Mouse (Mus musculus) forebrain, postnatal 0 days (tissue): ENCODE data around the gene 9430015G10Rik. TPM values are rescaled to one million over a fixed set of nuclear protein-coding genes. Genes with fewer than 3 reads are reported as not detected.

Source experiments
- ATAC-seq: fragments of 200-750 bp; cut with Nextera tagmentation; 2 replicates; pipeline ENCODE4 v1.8.0; 2017; ENCODE audit warnings: mild to moderate bottlenecking, moderate library complexity
- DNase-seq: peaks from one replicate; pipeline ENCODE4 v3.0.0-alpha.2; 2015
- H3K27ac ChIP-seq: fragments of 300-500 bp; sonication (generic); 2 replicates; pipeline ENCODE4 v1.5.1; 2014; ENCODE audit warnings: low read depth, mild to moderate bottlenecking, antibody characterized with exemption, low read length, moderate library complexity, mixed read lengths
- H3K27me3 ChIP-seq: fragments of 300-500 bp; sonication (generic); 2 replicates; pipeline ENCODE4 v1.6.1; 2014; ENCODE audit warnings: mild to moderate bottlenecking, low read length, mixed read lengths; ENCODE audit not compliant: insufficient read depth
- H3K36me3 ChIP-seq: fragments of 300-500 bp; sonication (generic); 2 replicates; pipeline ENCODE4 v1.6.1; 2014; ENCODE audit warnings: mild to moderate bottlenecking, moderate library complexity; ENCODE audit not compliant: insufficient read depth
- H3K4me1 ChIP-seq: fragments of 300-500 bp; sonication (generic); 2 replicates; pipeline ENCODE4 v1.6.1; 2014; ENCODE audit warnings: antibody characterized with exemption; ENCODE audit not compliant: insufficient read depth
- H3K4me2 ChIP-seq: fragments of 300-500 bp; sonication (generic); 2 replicates; pipeline ENCODE4 v1.6.1; 2014; ENCODE audit warnings: low read depth, mild to moderate bottlenecking, moderate library complexity
- H3K4me3 ChIP-seq: fragments of 300-500 bp; sonication (generic); 2 replicates; pipeline ENCODE4 v1.5.1; 2014; ENCODE audit warnings: low read depth, low read length, mixed read lengths
- H3K9ac ChIP-seq: fragments of 300-500 bp; sonication (generic); 2 replicates; pipeline ENCODE4 v1.6.1; 2014; ENCODE audit warnings: mild to moderate bottlenecking
- H3K9me3 ChIP-seq: fragments of 300-500 bp; sonication (generic); 2 replicates; pipeline ENCODE4 v1.6.1; 2016; ENCODE audit warnings: low read length
- CTCF ChIP-seq: sonication (generic); IDR thresholded peaks from 2 replicates; pipeline ENCODE4 v1.5.1; 2016; ENCODE audit warnings: antibody characterized with exemption, control low read depth, low read depth
- WGBS: fragments of 180-500 bp; shearing (Covaris S2); extraction: QIAGEN DNeasy Blood & Tissue Kit; methylation state at CpG from one replicate; pipeline ENCODE4 v1.1.7; 2014; 5-methylcytosine and 5-hydroxymethylcytosine counted together
- polyA plus RNA-seq: library from polyadenylated mRNA; unstranded; fragments of >200 nt; fragmentation: Nextera tagmentation; extraction: Ambion mirVana; gene quantifications from 2 replicates; pipeline ENCODE4 v1.2.1, GENCODE M21; 2015
- total RNA-seq: library from RNA; depleted of rRNA; stranded (reverse); fragments of >200 nt; gene quantifications from 2 replicates; pipeline ENCODE4 v1.2.3, GENCODE M21; 2014

Gene 9430015G10Rik
- total and polyA plus RNA-seq, 2 experiments from 2014 or later, result 22.3 to 28.3 TPM

DNA sequence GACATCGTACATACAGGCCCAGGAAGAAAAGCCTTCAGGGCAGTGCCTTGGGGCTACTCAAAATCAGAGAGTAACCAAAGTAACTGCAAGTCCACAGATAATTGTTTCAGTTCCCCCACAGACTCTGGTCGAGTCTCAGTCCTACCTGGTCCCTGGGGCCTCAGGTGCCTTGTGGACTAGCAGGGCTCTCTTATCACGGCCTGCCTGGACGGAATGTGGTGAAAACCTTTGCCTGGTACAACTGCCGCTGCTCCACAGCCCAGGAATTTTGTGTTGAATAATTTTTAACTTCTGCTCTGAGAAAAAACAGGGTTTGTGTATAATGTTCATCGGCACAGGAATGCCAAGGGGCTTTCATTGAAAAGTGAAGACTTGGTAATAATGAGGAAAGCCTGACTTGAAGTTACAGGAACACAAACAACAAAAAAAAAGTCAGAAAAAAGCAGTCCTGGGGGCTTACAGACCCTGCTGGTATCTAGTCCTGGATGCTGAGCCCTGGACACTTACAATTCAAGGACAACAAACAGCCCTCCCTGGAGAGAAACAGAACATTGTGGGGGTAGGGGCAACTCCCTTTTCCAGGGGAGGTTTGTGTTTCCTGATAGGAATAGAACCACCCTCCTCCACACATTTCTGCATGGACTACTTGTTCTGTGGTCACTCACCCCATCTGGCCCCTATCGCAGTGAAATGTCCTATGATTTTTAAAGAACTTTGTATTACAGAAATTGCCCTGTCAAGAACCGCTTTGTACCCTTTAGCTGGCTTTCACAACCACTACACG, 25.5 kb upstream of the 9430015G10Rik start:
- WGBS, result 84% methylated on average over 9 of the region's 9 CpGs
- no peak for TF ChIP-seq CTCF
- ATAC-seq, result no peak

GRCm38 (mm10) chr4:156085256-156085655, 24.5 kb upstream of the 9430015G10Rik start:
- Histone ChIP-seq H3K9ac (no peak overlapping the region), H3K27ac (no peak overlapping the region), H3K4me2 (no peak overlapping the region), H3K27me3 (no peaks in the 10 kb centered on the region), H3K4me1 (no peaks in the 10 kb centered on the region), H3K9me3 (no peaks in the 10 kb centered on the region), H3K4me3 (no peak overlapping the region), H3K36me3 (no peaks in the 10 kb centered on the region)
- no peak for DNase-seq
- 81% methylated on average over 8 of the region's 8 CpGs for WGBS
- TF ChIP-seq CTCF, result no peak
- ATAC-seq, result no peak

More for the DNA sequence above, 25.5 kb upstream of the 9430015G10Rik start:
- Histone ChIP-seq H3K36me3 (no peaks in the 10 kb centered on the region), H3K9ac (no peak overlapping the region), H3K27ac (no peak overlapping the region), H3K4me1 (no peaks in the 10 kb centered on the region), H3K4me2 (no peak overlapping the region), H3K27me3 (no peaks in the 10 kb centered on the region), H3K9me3 (no peaks in the 10 kb centered on the region), H3K4me3 (no peak overlapping the region)
- DNase-seq, result no peak

DNA sequence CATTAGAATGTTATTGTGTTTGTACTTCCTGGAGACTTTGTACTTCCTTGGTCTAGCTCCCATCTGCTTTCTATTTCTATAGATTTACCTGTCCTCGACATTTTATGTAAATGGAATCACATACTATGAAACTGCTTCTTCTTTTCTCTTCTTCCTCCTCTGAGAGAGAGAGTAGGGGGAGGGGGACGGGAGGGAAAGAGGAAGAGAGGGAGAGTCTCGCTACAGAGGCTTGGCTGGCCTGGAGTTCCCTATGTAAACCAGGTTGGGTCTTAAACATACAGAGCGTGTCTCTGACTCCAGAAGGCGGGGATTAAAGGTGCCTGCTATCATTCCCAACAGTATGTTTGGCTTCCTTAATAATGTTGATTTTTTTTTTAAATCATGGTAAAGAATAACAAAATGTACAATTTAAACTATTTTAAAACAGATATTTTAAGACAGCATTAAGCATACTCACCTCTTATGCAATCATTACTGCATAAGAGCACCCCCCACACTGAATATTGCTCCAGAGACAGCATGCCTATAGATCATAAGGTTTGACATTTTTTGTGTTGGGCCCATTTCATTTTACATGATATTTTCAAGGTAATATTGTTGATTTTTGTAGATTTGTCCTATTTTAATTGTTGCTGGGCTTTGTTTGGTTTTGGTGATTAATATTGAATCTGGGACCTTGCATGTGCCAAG, 22.2 kb upstream of the 9430015G10Rik start:
- no peak for TF ChIP-seq CTCF
- Histone ChIP-seq H3K4me1 (no peaks in the 10 kb centered on the region), H3K4me3 (no peak overlapping the region), H3K9me3 (no peaks in the 10 kb centered on the region), H3K27ac (no peak overlapping the region), H3K9ac (no peak overlapping the region), H3K4me2 (no peak overlapping the region), H3K27me3 (no peaks in the 10 kb centered on the region), H3K36me3 (no peaks in the 10 kb centered on the region)
- WGBS, result 35% methylated on average over 5 of the region's 5 CpGs
- ATAC-seq, result no peak
- no peak for DNase-seq

GRCm38 (mm10) chr4:156091236-156091635, 18.5 kb upstream of the 9430015G10Rik start:
- no peak overlapping the region for H3K27ac ChIP-seq
- 67% methylated on average over 1 of the region's 1 CpGs for WGBS
- no peaks in the 10 kb centered on the region for H3K36me3 ChIP-seq
- no peak overlapping the region for H3K4me2 ChIP-seq
- H3K9ac ChIP-seq, result no peak overlapping the region
- ATAC-seq (no peak), DNase-seq (no peak)
- no peaks in the 10 kb centered on the region for H3K9me3 ChIP-seq
- H3K27me3 ChIP-seq, result no peaks in the 10 kb centered on the region
- TF ChIP-seq CTCF, result no peak
- no peak overlapping the region for H3K4me3 ChIP-seq
- no peaks in the 10 kb centered on the region for H3K4me1 ChIP-seq

- ATAC-seq, result no peak
- Histone ChIP-seq H3K4me2 (no peak overlapping the region), H3K27me3 (no peaks in the 10 kb centered on the region), H3K9ac (no peak overlapping the region), H3K4me3 (no peak overlapping the region), H3K9me3 (no peaks in the 10 kb centered on the region), H3K27ac (no peak overlapping the region), H3K4me1 (no peaks in the 10 kb centered on the region), H3K36me3 (no peaks in the 10 kb centered on the region)
- TF ChIP-seq CTCF, result no peak
- no peak for DNase-seq
- 83% methylated on average over 1 of the region's 1 CpGs for WGBS
Measured at GRCm38 (mm10) chr4:156092765-156093164, 17.0 kb upstream of the 9430015G10Rik start.

DNA sequence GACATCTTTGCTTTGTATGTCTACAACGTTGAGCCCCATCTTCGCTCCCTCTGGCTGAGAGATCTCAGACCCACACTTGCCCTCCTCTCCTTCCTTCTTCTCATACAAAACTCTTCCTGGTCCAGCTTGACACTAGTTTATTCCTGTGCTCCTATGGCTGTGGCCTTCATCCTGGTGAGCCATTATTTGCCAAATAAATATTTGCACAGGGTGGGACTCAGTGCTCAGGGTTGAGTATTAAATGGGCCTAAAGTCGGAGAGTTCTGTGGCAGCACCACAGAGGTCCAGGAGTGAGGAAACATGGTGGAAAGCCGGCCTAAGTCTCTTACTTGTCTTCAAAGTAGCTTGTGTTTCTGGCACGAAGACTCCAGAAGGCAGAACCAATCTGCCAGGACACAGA, 16.0 kb upstream of the 9430015G10Rik start:
- no peak for TF ChIP-seq CTCF
- Histone ChIP-seq H3K4me2 (no peak overlapping the region), H3K4me3 (no peak overlapping the region), H3K27me3 (no peaks in the 10 kb centered on the region), H3K9ac (no peak overlapping the region), H3K27ac (no peak overlapping the region), H3K9me3 (no peaks in the 10 kb centered on the region), H3K36me3 (no peaks in the 10 kb centered on the region), H3K4me1 (no peaks in the 10 kb centered on the region)
- no peak for ATAC-seq
- WGBS, result 88% methylated on average over 5 of the region's 5 CpGs
- DNase-seq, result no peak

DNA sequence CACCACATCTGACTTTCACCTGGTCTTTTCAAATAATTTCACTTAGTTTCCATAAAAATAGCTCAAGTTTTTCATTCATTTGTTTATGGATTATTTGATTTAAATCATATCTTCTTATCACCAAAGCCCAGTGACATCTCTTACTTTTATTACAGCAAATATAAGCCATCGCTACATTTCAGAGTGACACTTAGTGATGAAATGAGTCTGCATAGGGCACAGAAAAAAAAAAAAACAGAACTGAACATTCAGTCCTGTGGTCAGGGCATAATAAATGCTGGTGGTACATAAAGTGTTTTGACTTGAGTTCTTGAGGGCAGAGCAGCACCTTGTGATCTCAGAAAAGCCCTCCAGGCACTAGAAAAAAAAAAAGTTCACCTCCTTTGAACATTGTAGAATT, 13.6 kb upstream of the 9430015G10Rik start:
- Histone ChIP-seq H3K27me3 (no peaks in the 10 kb centered on the region), H3K4me2 (no peak overlapping the region), H3K9me3 (no peaks in the 10 kb centered on the region), H3K36me3 (no peaks in the 10 kb centered on the region), H3K27ac (no peak overlapping the region), H3K4me3 (no peak overlapping the region), H3K9ac (no peak overlapping the region), H3K4me1 (no peaks in the 10 kb centered on the region)
- no peak for TF ChIP-seq CTCF
- WGBS, result 98% methylated on average over 1 of the region's 1 CpGs
- no peak for DNase-seq
- no peak for ATAC-seq
